Mouse (Mus musculus) stomach, embryonic 14.5 days (tissue): Measurements from ENCODE around the gene Fem1a. TPM values are rescaled to one million over a fixed set of nuclear protein-coding genes. Genes with fewer than 3 reads are reported as not detected.
A peak's percentile ranks its signal among the peaks of the same experiment; 100 is the strongest.

Experiments used
- ATAC-seq: fragments of 200-750 bp; cut with Nextera tagmentation; 2 replicates; pipeline ENCODE4 v1.8.0; 2017; ENCODE audit warnings: low read depth, moderate TSS enrichment; ENCODE audit not compliant: insufficient number of reproducible peaks, insufficient read depth, low FRiP score
- H3K27ac ChIP-seq: fragments of 300-500 bp; sonication (generic); 2 replicates; pipeline ENCODE4 v1.5.1; 2014; ENCODE audit warnings: mild to moderate bottlenecking, low read length, moderate library complexity, mixed read lengths
- H3K27me3 ChIP-seq: fragments of 300-500 bp; sonication (generic); 2 replicates; pipeline ENCODE4 v1.6.1; 2014; ENCODE audit warnings: low read length, control low read depth, mixed read lengths; ENCODE audit not compliant: control insufficient read depth, insufficient read depth
- H3K36me3 ChIP-seq: fragments of 300-500 bp; sonication (generic); 2 replicates; pipeline ENCODE4 v1.6.1; 2014; ENCODE audit warnings: mild to moderate bottlenecking, control low read depth, low read length, moderate library complexity, mixed read lengths; ENCODE audit not compliant: control insufficient read depth, insufficient read depth
- H3K4me1 ChIP-seq: fragments of 300-500 bp; sonication (generic); 2 replicates; pipeline ENCODE4 v1.6.1; 2014; ENCODE audit warnings: low read length, control low read depth, mixed read lengths; ENCODE audit not compliant: control insufficient read depth, insufficient read depth
- H3K4me2 ChIP-seq: fragments of 300-500 bp; sonication (generic); replicated peaks from 2 replicates; pipeline ENCODE4 v1.6.1; 2014; ENCODE audit warnings: low read depth, low read length, control low read depth
- H3K4me3 ChIP-seq: fragments of 300-500 bp; sonication (generic); 2 replicates; pipeline ENCODE4 v1.5.1; 2014; ENCODE audit warnings: low read depth, low read length, control low read depth
- H3K9ac ChIP-seq: fragments of 300-500 bp; sonication (generic); replicated peaks from 2 replicates; pipeline ENCODE4 v1.6.1; 2014; ENCODE audit warnings: low read depth, mild to moderate bottlenecking, control low read depth, low read length, moderate library complexity, mixed read lengths
- H3K9me3 ChIP-seq: fragments of 300-500 bp; sonication (generic); 2 replicates; pipeline ENCODE4 v1.6.1; 2016; ENCODE audit warnings: low read depth, low read length, control low read depth; ENCODE audit not compliant: control insufficient read depth
- WGBS: fragments of 180-500 bp; shearing (Covaris S2); extraction: QIAGEN DNeasy Blood & Tissue Kit; methylation state at CpG from one replicate; pipeline ENCODE4 v1.1.7; 2014; 5-methylcytosine and 5-hydroxymethylcytosine counted together
- polyA plus RNA-seq: library from polyadenylated mRNA; unstranded; fragments of >200 nt; fragmentation: Nextera tagmentation; extraction: Ambion mirVana; gene quantifications from 2 replicates; pipeline ENCODE4 v1.2.1, GENCODE M21; 2014

Gene Fem1a
- polyA plus RNA-seq, 1 experiment from 2014 or later, result 13.5 TPM

- no peak overlapping the region for H3K4me3 ChIP-seq
- ATAC-seq, result no peak; the same call in 1 of the 2 replicates
- peaks cover 8% of the 10 kb centered on the region; the same call in 1 of the 2 replicates for H3K4me1 ChIP-seq
- peaks cover 31% of the 10 kb centered on the region; the same call in 1 of the 2 replicates for H3K36me3 ChIP-seq
- H3K27me3 ChIP-seq, result no peaks in the 10 kb centered on the region
- peak overlapping the region; percentile 54; the same call in 1 of the 2 replicates for H3K4me2 ChIP-seq
- 31% methylated on average over 2 of the region's 2 CpGs for WGBS
- H3K27ac ChIP-seq, result peak overlapping the region; percentile 89
- no peaks in the 10 kb centered on the region for H3K9me3 ChIP-seq
- H3K9ac ChIP-seq, result no peak overlapping the region; the same call in 1 of the 2 replicates
Observed at GRCm38 (mm10) chr17:56277567-56277893, 20.9 kb downstream of the Fem1a start.

- ATAC-seq, result no peak
- H3K36me3 ChIP-seq, result peaks cover 32% of the 10 kb centered on the region; the same call in 1 of the 2 replicates
- no peak overlapping the region for H3K27ac ChIP-seq
- no peaks in the 10 kb centered on the region for H3K27me3 ChIP-seq
- no peak overlapping the region for H3K4me2 ChIP-seq
- H3K4me3 ChIP-seq, result no peak overlapping the region
- 92% methylated on average over 5 of the region's 5 CpGs for WGBS
- H3K4me1 ChIP-seq, result peaks cover 8% of the 10 kb centered on the region; the same call in 1 of the 2 replicates
- no peak overlapping the region for H3K9ac ChIP-seq
- H3K9me3 ChIP-seq, result no peaks in the 10 kb centered on the region
Observed at GRCm38 (mm10) chr17:56278340-56278739, 21.7 kb downstream of the Fem1a start.

- peaks cover 40% of the 10 kb centered on the region; the same call in 1 of the 2 replicates for H3K36me3 ChIP-seq
- WGBS, result 93% methylated on average over 12 of the region's 12 CpGs
- no peak overlapping the region for H3K27ac ChIP-seq
- peaks cover 8% of the 10 kb centered on the region; the same call in 1 of the 2 replicates for H3K4me1 ChIP-seq
- no peak overlapping the region for H3K4me3 ChIP-seq
- H3K9ac ChIP-seq, result no peak overlapping the region
- H3K4me2 ChIP-seq, result no peak overlapping the region
- no peak for ATAC-seq
- no peaks in the 10 kb centered on the region for H3K9me3 ChIP-seq
- no peaks in the 10 kb centered on the region for H3K27me3 ChIP-seq
Observed at GRCm38 (mm10) chr17:56279481-56280155, 23.0 kb downstream of the Fem1a start.

GRCm38 (mm10) chr17:56281193-56281592 lies 24.6 kb downstream of the Fem1a start:
- H3K27me3 ChIP-seq, result no peaks in the 10 kb centered on the region
- peaks cover 55% of the 10 kb centered on the region for H3K36me3 ChIP-seq

GRCm38 (mm10) chr17:56282802-56283201 lies 26.2 kb downstream of the Fem1a start:
- H3K9me3 ChIP-seq, result no peaks in the 10 kb centered on the region
- H3K36me3 ChIP-seq, result peaks cover 61% of the 10 kb centered on the region
- H3K27ac ChIP-seq, result no peak overlapping the region; the same call in 1 of the 2 replicates
- ATAC-seq, result no peak
- 87% methylated on average over 4 of the region's 4 CpGs for WGBS
- no peak overlapping the region for H3K4me3 ChIP-seq
- H3K4me2 ChIP-seq, result no peak overlapping the region
- no peak overlapping the region for H3K9ac ChIP-seq
- H3K27me3 ChIP-seq, result no peaks in the 10 kb centered on the region
- H3K4me1 ChIP-seq, result peaks cover 6% of the 10 kb centered on the region

More at GRCm38 (mm10) chr17:56281193-56281592, 24.6 kb downstream of the Fem1a start:
- H3K4me1 ChIP-seq, result peaks cover 8% of the 10 kb centered on the region; the same call in 1 of the 2 replicates
- no peak for ATAC-seq
- no peak overlapping the region for H3K9ac ChIP-seq
- H3K4me3 ChIP-seq, result no peak overlapping the region
- H3K4me2 ChIP-seq, result no peak overlapping the region
- 88% methylated on average over 12 of the region's 12 CpGs for WGBS
- H3K9me3 ChIP-seq, result no peaks in the 10 kb centered on the region
- H3K27ac ChIP-seq, result no peak overlapping the region

GRCm38 (mm10) chr17:56283316-56283715 lies 26.7 kb downstream of the Fem1a start:
- Histone ChIP-seq H3K27me3 (no peaks in the 10 kb centered on the region), H3K9me3 (no peaks in the 10 kb centered on the region), H3K4me1 (peaks cover 7% of the 10 kb centered on the region), H3K9ac (no peak overlapping the region), H3K27ac (no peak overlapping the region; the same call in 1 of the 2 replicates), H3K36me3 (peaks cover 59% of the 10 kb centered on the region), H3K4me2 (no peak overlapping the region), H3K4me3 (no peak overlapping the region)
- WGBS, result 93% methylated on average over 8 of the region's 8 CpGs
- ATAC-seq, result no peak

- H3K9ac ChIP-seq, result no peak overlapping the region
- no peaks in the 10 kb centered on the region for H3K27me3 ChIP-seq
- peaks cover 21% of the 10 kb centered on the region for H3K4me1 ChIP-seq
- H3K27ac ChIP-seq, result no peak overlapping the region
- peaks cover 42% of the 10 kb centered on the region for H3K36me3 ChIP-seq
- H3K4me3 ChIP-seq, result no peak overlapping the region
- no peaks in the 10 kb centered on the region for H3K9me3 ChIP-seq
- WGBS, result 96% methylated on average over 11 of the region's 11 CpGs
- ATAC-seq, result no peak
- no peak overlapping the region for H3K4me2 ChIP-seq
Observed at GRCm38 (mm10) chr17:56285995-56286394, 29.4 kb downstream of the Fem1a start.

GRCm38 (mm10) chr17:56287830-56288229 lies 31.2 kb downstream of the Fem1a start:
- H3K4me3 ChIP-seq, result no peak overlapping the region
- H3K36me3 ChIP-seq, result peaks cover 29% of the 10 kb centered on the region
- peak overlapping the region; percentile 0; the same call in 1 of the 2 replicates for H3K4me2 ChIP-seq
- ATAC-seq, result no peak
- peaks cover 24% of the 10 kb centered on the region for H3K4me1 ChIP-seq
- H3K9me3 ChIP-seq, result no peaks in the 10 kb centered on the region
- no peak overlapping the region for H3K9ac ChIP-seq
- no peaks in the 10 kb centered on the region for H3K27me3 ChIP-seq
- H3K27ac ChIP-seq, result peak overlapping the region; percentile 66; the same call in 1 of the 2 replicates
- 47% methylated on average over 3 of the region's 3 CpGs for WGBS
